Comparison of ENCODE assay signal across 9 mouse cellular contexts in genomic region chrX:169036403-169037296, GRCm38 (mm10).
DNase-seq lines count a peak whose midpoint lies in the region; ATAC-seq and TF ChIP-seq lines count a peak whose summit lies in the region.
"Had no signal": no experiment of that assay in that cellular context is flagged by ENCODE, and none has a peak within 500 bp of the region (broad histone marks: within the 10 kb centered on the region; RNA-seq: fewer than 3 reads in every experiment).

No protein-coding gene starts in this region.

- TF ChIP-seq POLR2A in CH12.LX (IDR thresholded peaks at IDR 0.05; ENCODE audit: low read depth, low read length), result no peak

- H3K9ac ChIP-seq in CH12.LX (ENCODE audit: insufficient read depth, low read depth), result no peak overlapping the region
- H3K9ac ChIP-seq in forebrain, embryonic 13.5 days, result peak overlapping the region; percentile 55
- H3K9ac ChIP-seq in liver, embryonic 15.5 days, result peak overlapping the region; percentile 56
- no peak overlapping the region; the same call in 1 of the 2 replicates for H3K9ac ChIP-seq in stomach, embryonic 15.5 days

- H3K27ac ChIP-seq in CH12.LX (ENCODE audit: insufficient read depth, low read depth), result no peak overlapping the region
- no peak overlapping the region for H3K27ac ChIP-seq in forebrain, embryonic 13.5 days
- H3K27ac ChIP-seq in liver, embryonic 15.5 days (replicated peaks), result 0 out of 2 replicates have a peak overlapping the region, but pooled peaks have one; percentile 29
- peak overlapping the region; percentile 11; the same call in 1 of the 2 replicates for H3K27ac ChIP-seq in stomach, embryonic 15.5 days

- H3K9me3 ChIP-seq in CH12.LX (replicated peaks; ENCODE audit: low read length), result no peaks in the 10 kb centered on the region
- H3K9me3 ChIP-seq in forebrain, embryonic 13.5 days (replicated peaks), result no peaks in the 10 kb centered on the region
- H3K9me3 ChIP-seq in liver, embryonic 15.5 days (replicated peaks), result no peaks in the 10 kb centered on the region
- no peaks in the 10 kb centered on the region for H3K9me3 ChIP-seq in stomach, embryonic 15.5 days

- 24% methylated on average over 27 of the region's 32 CpGs for WGBS in forebrain, embryonic 13.5 days
- 18% methylated on average over 32 of the region's 32 CpGs for WGBS in liver, embryonic 15.5 days (ENCODE audit: insufficient replicate concordance)
- WGBS in stomach, embryonic 15.5 days, result 16% methylated on average over 31 of the region's 32 CpGs

- peak; percentile 47 for DNase-seq in CH12.LX (ENCODE audit: extremely low read depth)
- peak; percentile 2 for DNase-seq in cerebellum, adult 11 months
- peak; percentile 78 to 82 for DNase-seq in heart, postnatal 10 days
- DNase-seq in kidney, postnatal 4 days, result peak; percentile 65 to 79
- DNase-seq in neural tube, embryonic 10.5 days (ENCODE audit: extremely low spot score, low spot score), result peak; percentile 57

- dilution Hi-C loops in CH12.LX (cut with MboI; ENCODE audit: extremely low pct_ligation_motif_present, extremely low pct_unique_long_range_greater_than_20kb, low sequenced_read_pairs), result no loop called here

- H3K79me2 ChIP-seq in CH12.LX (replicated peaks; ENCODE audit: control insufficient read depth, extremely low read depth, insufficient read depth, poor library complexity, severe bottlenecking), result no peaks in the 10 kb centered on the region

- no peak for TF ChIP-seq EP300 in CH12.LX (IDR thresholded peaks at IDR 0.05; ENCODE audit: low read length)

- H3K4me1 ChIP-seq in CH12.LX (ENCODE audit: control insufficient read depth in 1 of 2, insufficient read depth in 2 of 2), result no peaks in the 10 kb centered on the region
- H3K4me1 ChIP-seq in forebrain, embryonic 13.5 days, result no peaks in the 10 kb centered on the region
- H3K4me1 ChIP-seq in liver, embryonic 15.5 days (replicated peaks), result peaks cover 5% of the 10 kb centered on the region; the same call in 1 of the 2 replicates
- no peaks in the 10 kb centered on the region for H3K4me1 ChIP-seq in stomach, embryonic 15.5 days

- peak; percentile 22 for TF ChIP-seq RAD21 in CH12.LX (IDR thresholded peaks at IDR 0.05; ENCODE audit: low read depth, low read length)

- ATAC-seq in forebrain, embryonic 13.5 days, result peak; percentile 97
- peak; percentile 97 for ATAC-seq in liver, embryonic 15.5 days (ENCODE audit: insufficient read depth)
- peak; percentile 96 for ATAC-seq in stomach, embryonic 15.5 days (ENCODE audit: insufficient read depth, low FRiP score, low read depth)
- ATAC-seq: Patski had no signal

- H3K36me3 ChIP-seq in CH12.LX (replicated peaks in 1 of 2; ENCODE audit: control insufficient read depth in 1 of 2, insufficient read depth in 1 of 2, low read length in 1 of 2), result no peaks in the 10 kb centered on the region
- H3K36me3 ChIP-seq in forebrain, embryonic 13.5 days (ENCODE audit: poor library complexity, severe bottlenecking), result no peaks in the 10 kb centered on the region
- H3K36me3 ChIP-seq in liver, embryonic 15.5 days (replicated peaks), result no peaks in the 10 kb centered on the region
- no peaks in the 10 kb centered on the region for H3K36me3 ChIP-seq in stomach, embryonic 15.5 days

- peak overlapping the region in 2 of 3 experiments; percentile 37 to 50 for H3K4me3 ChIP-seq in CH12.LX (replicated peaks in 1 of 3; ENCODE audit: low read depth in 2 of 3, low read length in 2 of 3, poor library complexity in 1 of 3)
- peak overlapping the region; percentile 40 for H3K4me3 ChIP-seq in forebrain, embryonic 13.5 days
- peak overlapping the region; percentile 60 for H3K4me3 ChIP-seq in liver, embryonic 15.5 days (replicated peaks)
- peak overlapping the region; percentile 51 for H3K4me3 ChIP-seq in stomach, embryonic 15.5 days (replicated peaks)

- peak overlapping the region; percentile 74 for H3K4me2 ChIP-seq in CH12.LX (ENCODE audit: insufficient read depth, low read depth, poor library complexity, severe bottlenecking)
- peak overlapping the region; percentile 62 for H3K4me2 ChIP-seq in forebrain, embryonic 13.5 days
- peak overlapping the region; percentile 78 for H3K4me2 ChIP-seq in liver, embryonic 15.5 days
- H3K4me2 ChIP-seq in stomach, embryonic 15.5 days, result peak overlapping the region; percentile 56

- peak in 1 of 2 experiments; percentile 40; a peak in 2 of 4 replicates for TF ChIP-seq CTCF in CH12.LX (conservative IDR thresholded peaks at IDR 0.05 in 1 of 2, IDR thresholded peaks at IDR 0.05 in 1 of 2; ENCODE audit: low read depth in 2 of 2, low read length in 2 of 2)

- H3K27me3 ChIP-seq in CH12.LX (replicated peaks), result no peaks in the 10 kb centered on the region
- peaks cover 20% of the 10 kb centered on the region for H3K27me3 ChIP-seq in forebrain, embryonic 13.5 days
- no peaks in the 10 kb centered on the region for H3K27me3 ChIP-seq in liver, embryonic 15.5 days
- H3K27me3 ChIP-seq in stomach, embryonic 15.5 days (replicated peaks), result no peaks in the 10 kb centered on the region

- intact Hi-C loops in heart, postnatal 10 days (cut with DNase I), result loop anchor here (5.0 kb wide), 2 partner anchors 99 to 261 kb away; no protein-coding TSS in a partner anchor

- in situ Hi-C loops in CH12.LX (cut with MboI; ENCODE audit: low pct_ligation_motif_present, low pct_unique_long_range_greater_than_20kb, low sequenced_read_pairs), result no loop called here

TF ChIP-seq in CH12.LX, 34 proteins besides CTCF, POLR2A, EP300 and RAD21:
- TF ChIP-seq MAZ (IDR thresholded peaks at IDR 0.05; ENCODE audit: low read depth, low read length) (no peak), JUN (IDR thresholded peaks at IDR 0.05; ENCODE audit: insufficient read depth, low read depth, low read length) (no peak), POLR2AphosphoS2 (IDR thresholded peaks at IDR 0.05; ENCODE audit: low read depth, low read length) (no peak), CHD2 (IDR thresholded peaks at IDR 0.05; ENCODE audit: low read length) (no peak), ETS1 (conservative IDR thresholded peaks at IDR 0.05; ENCODE audit: low read depth, low read length) (no peak), SMC3 (IDR thresholded peaks at IDR 0.05; ENCODE audit: low read depth, low read length) (peak; percentile 19)

Comparison
In these comparisons a context has a peak if more than half of its experiments do, and no peak if none do; other contexts are left out.
1. DNase-seq: peak in every context shown above with its lines; median percentile 80 in heart, postnatal 10 days; 72 in kidney, postnatal 4 days; 57 in neural tube, embryonic 10.5 days; 47 in CH12.LX; 2 in cerebellum, adult 11 months.
2. H3K27ac ChIP-seq: peak in liver, embryonic 15.5 days (single experiment) and stomach, embryonic 15.5 days (single experiment); none in CH12.LX (single experiment) and forebrain, embryonic 13.5 days (single experiment).
3. H3K9ac ChIP-seq: peak in forebrain, embryonic 13.5 days (single experiment) and liver, embryonic 15.5 days (single experiment); none in CH12.LX (single experiment) and stomach, embryonic 15.5 days (single experiment).
4. Peak in every context shown above with its lines, with median percentiles within 50 percentile points of each other: H3K4me2 ChIP-seq, H3K4me3 ChIP-seq and ATAC-seq.